Mouse (Mus musculus) liver, embryonic 11.5 days (tissue): ENCODE data around the gene E130218I03Rik. TPM values are rescaled to one million over a fixed set of nuclear protein-coding genes. Genes with fewer than 3 reads are reported as not detected.
A peak's percentile ranks its signal among the peaks of the same experiment; 100 is the strongest.

Source experiments
- ATAC-seq: fragments of 200-750 bp; cut with Nextera tagmentation; replicated peaks from 2 replicates; pipeline ENCODE4 v1.8.0; 2017; ENCODE audit warnings: moderate number of reproducible peaks, mild to moderate bottlenecking, moderate TSS enrichment, moderate library complexity; ENCODE audit not compliant: low FRiP score
- DNase-seq: peaks from one replicate; pipeline ENCODE4 v3.0.0-alpha.2; 2017; ENCODE audit warnings: low spot score
- H3K27ac ChIP-seq: fragments of 300-500 bp; sonication (generic); 2 replicates; pipeline ENCODE4 v1.5.1; 2014; ENCODE audit warnings: mild to moderate bottlenecking, low read depth, low read length, control low read depth
- H3K27me3 ChIP-seq: fragments of 300-500 bp; sonication (generic); replicated peaks from 2 replicates; pipeline ENCODE4 v1.6.1; 2014; ENCODE audit warnings: low read length, mixed read lengths; ENCODE audit not compliant: control insufficient read depth, insufficient read depth
- H3K36me3 ChIP-seq: fragments of 300-500 bp; sonication (generic); 2 replicates; pipeline ENCODE4 v1.6.1; 2014; ENCODE audit warnings: mild to moderate bottlenecking, low read length, moderate library complexity, mixed read lengths; ENCODE audit not compliant: control insufficient read depth, insufficient read depth
- H3K4me1 ChIP-seq: fragments of 300-500 bp; sonication (generic); replicated peaks from 2 replicates; pipeline ENCODE4 v1.6.1; 2014; ENCODE audit warnings: low read length, mixed read lengths; ENCODE audit not compliant: control insufficient read depth, insufficient read depth
- H3K4me2 ChIP-seq: fragments of 300-500 bp; sonication (generic); 2 replicates; pipeline ENCODE4 v1.6.1; 2014; ENCODE audit warnings: mild to moderate bottlenecking, control low read depth, moderate library complexity
- H3K4me3 ChIP-seq: fragments of 300-500 bp; sonication (generic); 2 replicates; pipeline ENCODE4 v1.5.1; 2014; ENCODE audit warnings: low read depth, low read length, control low read depth
- H3K9ac ChIP-seq: fragments of 300-500 bp; sonication (generic); 2 replicates; pipeline ENCODE4 v1.6.1; 2014; ENCODE audit warnings: low read depth, low read length, control low read depth
- H3K9me3 ChIP-seq: fragments of 300-500 bp; sonication (generic); 2 replicates; pipeline ENCODE4 v1.6.1; 2016; ENCODE audit warnings: low read length, inconsistent platforms, mixed read lengths; ENCODE audit not compliant: control insufficient read depth
- WGBS: fragments of 180-500 bp; shearing (Covaris S2); extraction: QIAGEN DNeasy Blood & Tissue Kit; methylation state at CpG from one replicate; pipeline ENCODE4 v1.1.7; 2014; 5-methylcytosine and 5-hydroxymethylcytosine counted together
- polyA plus RNA-seq: library from polyadenylated mRNA; unstranded; fragments of >200 nt; fragmentation: Nextera tagmentation; extraction: Ambion mirVana; gene quantifications from 2 replicates; pipeline ENCODE4 v1.2.1, GENCODE M21; 2014

E130218I03Rik gene
- polyA plus RNA-seq, 1 experiment from 2014 or later, result 0.52 TPM

GRCm38 (mm10) chr4:134271979-134272378 lies 28.5 kb downstream of the E130218I03Rik start:
- Histone ChIP-seq H3K4me3 (no peak overlapping the region), H3K27ac (no peak overlapping the region), H3K9ac (no peak overlapping the region), H3K4me1 (peaks cover 11% of the 10 kb centered on the region), H3K9me3 (no peaks in the 10 kb centered on the region), H3K4me2 (no peak overlapping the region), H3K36me3 (0 out of 2 replicates have a peak, but pooled peaks cover 2% of the 10 kb centered on the region), H3K27me3 (no peaks in the 10 kb centered on the region)
- 77% methylated on average over 7 of the region's 7 CpGs for WGBS
- ATAC-seq (no peak), DNase-seq (no peak)

DNA sequence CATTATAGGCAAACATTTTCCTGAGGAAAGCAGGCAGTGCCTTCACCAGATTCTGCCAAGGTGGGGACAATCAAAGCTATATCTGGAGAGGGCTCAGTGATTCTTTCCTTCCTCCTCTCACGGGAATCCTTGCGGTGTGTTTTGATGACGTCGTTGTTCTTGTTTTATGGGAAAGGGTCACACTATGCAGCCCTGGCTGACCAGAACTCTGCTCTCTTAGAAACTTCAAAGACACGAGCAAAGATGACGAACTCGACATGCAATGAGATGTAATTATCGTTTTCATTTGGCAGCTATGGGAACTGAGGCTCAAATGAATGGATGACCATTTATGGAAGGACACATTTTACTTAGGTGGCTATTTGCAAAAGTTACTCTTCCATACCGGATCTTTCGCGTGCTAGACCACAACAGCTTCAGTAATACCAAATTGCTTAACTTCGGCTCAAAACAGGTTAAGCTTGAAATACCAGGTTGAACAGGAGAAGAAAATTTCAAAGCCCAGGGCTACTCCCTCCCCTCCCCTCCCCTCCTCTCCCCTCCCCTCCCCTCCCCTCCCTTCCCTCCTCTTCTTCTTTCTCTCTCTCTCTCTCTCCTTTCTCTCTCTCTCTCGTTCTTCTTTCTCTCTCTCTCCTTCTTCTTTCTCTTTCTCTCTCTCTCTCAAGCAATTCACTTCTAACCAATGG lies 29.4 kb downstream of the E130218I03Rik start:
- ATAC-seq, result peak; percentile 56
- Histone ChIP-seq H3K9ac (peak overlapping the region; percentile 32), H3K4me2 (peak overlapping the region; percentile 59), H3K27me3 (no peaks in the 10 kb centered on the region), H3K4me3 (peak overlapping the region; percentile 36), H3K36me3 (peaks cover 7% of the 10 kb centered on the region), H3K27ac (peak overlapping the region; percentile 77; the same call in 1 of the 2 replicates), H3K4me1 (peaks cover 11% of the 10 kb centered on the region), H3K9me3 (no peaks in the 10 kb centered on the region)
- no peak for DNase-seq
- WGBS, result 17% methylated on average over 12 of the region's 13 CpGs

- peaks cover 11% of the 10 kb centered on the region for H3K4me1 ChIP-seq
- no peak for DNase-seq
- H3K4me3 ChIP-seq, result peak overlapping the region; percentile 36; the same call in 1 of the 2 replicates
- ATAC-seq, result peak; percentile 94
- H3K4me2 ChIP-seq, result peak overlapping the region; percentile 59
- H3K36me3 ChIP-seq, result peaks cover 13% of the 10 kb centered on the region
- no peaks in the 10 kb centered on the region for H3K9me3 ChIP-seq
- peak overlapping the region; percentile 49 for H3K9ac ChIP-seq
- H3K27me3 ChIP-seq, result no peaks in the 10 kb centered on the region
- 2% methylated on average over 14 of the region's 14 CpGs for WGBS
- peak overlapping the region; percentile 77 for H3K27ac ChIP-seq
Observed at GRCm38 (mm10) chr4:134273417-134274345, 30.2 kb downstream of the E130218I03Rik start.

- WGBS, result 40% methylated on average over 2 of the region's 2 CpGs
- H3K27ac ChIP-seq, result peak overlapping the region; percentile 100
- H3K36me3 ChIP-seq, result peaks cover 14% of the 10 kb centered on the region; the same call in 1 of the 2 replicates
- peaks cover 32% of the 10 kb centered on the region for H3K4me1 ChIP-seq
- no peaks in the 10 kb centered on the region for H3K9me3 ChIP-seq
- peak overlapping the region; percentile 98 for H3K4me3 ChIP-seq
- peak overlapping the region; percentile 99; the same call in 1 of the 2 replicates for H3K9ac ChIP-seq
- peak; percentile 46; the same call in 1 of the 2 replicates for ATAC-seq
- H3K27me3 ChIP-seq, result no peaks in the 10 kb centered on the region
- DNase-seq, result no peak
- H3K4me2 ChIP-seq, result peak overlapping the region; percentile 92
Observed at GRCm38 (mm10) chr4:134284942-134285341, 41.5 kb downstream of the E130218I03Rik start.

DNA sequence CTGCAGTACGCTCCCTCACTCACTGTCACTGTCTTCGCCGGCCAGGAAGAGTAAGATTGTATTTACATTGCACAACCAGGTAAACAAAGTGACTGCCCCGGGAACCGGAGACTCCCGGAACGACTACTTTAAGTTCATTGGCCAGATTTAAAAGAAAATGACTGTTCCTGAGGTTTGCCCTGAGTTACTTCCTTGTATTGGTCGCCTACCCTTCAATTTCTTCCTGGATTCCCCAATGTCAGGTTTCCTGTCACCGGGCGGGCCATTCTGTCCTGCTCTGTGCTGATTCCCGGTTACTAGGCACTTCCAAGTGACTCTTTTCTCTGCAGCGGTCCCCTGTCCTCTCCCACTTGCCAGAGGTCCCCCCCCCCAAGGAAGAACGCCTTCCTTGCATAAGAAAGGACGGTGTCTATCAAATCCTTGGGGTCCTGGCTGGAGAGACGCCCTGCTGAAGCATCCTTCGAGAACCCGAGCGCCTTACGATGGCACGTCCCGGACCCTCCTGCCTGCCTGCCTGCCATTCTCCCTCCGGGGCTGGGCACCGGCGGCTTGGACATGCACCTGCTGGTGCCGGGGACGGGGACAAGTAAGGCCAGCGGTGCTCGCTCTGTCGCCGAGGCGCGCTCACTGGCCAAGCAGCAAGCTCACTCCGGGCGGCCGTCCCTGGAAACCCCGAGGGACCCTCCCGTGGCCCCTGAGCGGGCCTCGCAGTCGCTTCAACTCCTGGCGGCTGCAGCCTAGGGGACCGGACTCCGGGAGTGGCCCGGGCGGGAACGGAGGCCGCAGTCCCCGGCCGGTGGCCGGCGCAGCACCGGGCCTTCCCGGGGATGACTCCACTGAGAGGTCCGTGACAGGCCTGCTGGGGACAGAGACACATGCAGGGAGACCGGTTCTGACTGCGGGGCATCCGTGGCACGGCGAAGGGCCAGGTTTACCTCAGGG lies 43.0 kb downstream of the E130218I03Rik start:
- H3K4me1 ChIP-seq, result peaks cover 32% of the 10 kb centered on the region
- no peaks in the 10 kb centered on the region for H3K9me3 ChIP-seq
- no peaks in the 10 kb centered on the region for H3K27me3 ChIP-seq
- H3K4me2 ChIP-seq, result peak overlapping the region; percentile 92
- peak overlapping the region; percentile 98 for H3K4me3 ChIP-seq
- peak overlapping the region; percentile 99 for H3K9ac ChIP-seq
- H3K27ac ChIP-seq, result peak overlapping the region; percentile 100
- peaks cover 12% of the 10 kb centered on the region; the same call in 1 of the 2 replicates for H3K36me3 ChIP-seq
- WGBS, result 2% methylated on average over 59 of the region's 59 CpGs
- ATAC-seq (peak; percentile 13), DNase-seq (no peak)

DNA sequence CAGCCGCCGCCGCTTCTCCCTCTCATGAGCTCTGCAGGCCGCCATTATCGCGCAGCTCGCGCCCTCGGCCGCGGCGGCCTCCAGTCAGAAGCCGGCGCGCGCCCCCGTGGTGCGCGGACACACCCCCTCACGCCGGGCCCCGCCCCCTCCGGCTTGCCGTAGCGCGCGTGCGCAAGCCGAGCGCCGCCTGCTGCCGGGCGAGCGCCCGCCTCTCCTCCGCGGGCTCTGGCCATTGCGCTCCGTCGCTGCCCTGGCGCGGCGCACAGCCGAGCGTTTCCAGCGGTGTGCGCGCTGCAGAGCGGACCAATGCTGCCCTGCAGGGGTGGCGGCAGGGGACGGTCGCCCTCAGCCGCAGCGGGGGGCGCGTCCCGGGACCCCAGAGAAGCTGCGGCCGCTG lies 43.7 kb downstream of the E130218I03Rik start:
- ATAC-seq (peak; percentile 88), DNase-seq (peak; percentile 99)
- peak overlapping the region; percentile 98 for H3K4me3 ChIP-seq
- peaks cover 32% of the 10 kb centered on the region for H3K4me1 ChIP-seq
- H3K9ac ChIP-seq, result peak overlapping the region; percentile 99
- H3K27ac ChIP-seq, result peak overlapping the region; percentile 100
- under 1% methylated on average over 52 of the region's 59 CpGs for WGBS
- no peaks in the 10 kb centered on the region for H3K27me3 ChIP-seq
- no peaks in the 10 kb centered on the region for H3K9me3 ChIP-seq
- H3K4me2 ChIP-seq, result peak overlapping the region; percentile 93
- peaks cover 6% of the 10 kb centered on the region; the same call in 1 of the 2 replicates for H3K36me3 ChIP-seq

- Histone ChIP-seq H3K27me3 (no peaks in the 10 kb centered on the region), H3K4me3 (peak within 1 kb of the TSS; percentile 98)
Observed at GRCm38 (mm10) chr4:134287575-134288025, 44.1 kb downstream of the E130218I03Rik start, which contains the start of gene Pdik1l. TSS of gene Pdik1l (minus strand) at chr4:134287895.

More at GRCm38 (mm10) chr4:134287575-134288025, 44.1 kb downstream of the E130218I03Rik start, which contains the start of gene Pdik1l:
- H3K36me3 ChIP-seq, result peaks cover 5% of the 10 kb centered on the region; the same call in 1 of the 2 replicates
- WGBS, result under 1% methylated on average over 41 of the region's 43 CpGs
- H3K27ac ChIP-seq, result peak within 1 kb of the TSS; percentile 100
- ATAC-seq (peak; percentile 77), DNase-seq (peak; percentile 84)
- peak within 1 kb of the TSS; percentile 99 for H3K9ac ChIP-seq
- H3K4me2 ChIP-seq, result peak within 1 kb of the TSS; percentile 93
- peaks cover 32% of the 10 kb centered on the region for H3K4me1 ChIP-seq
- no peaks in the 10 kb centered on the region for H3K9me3 ChIP-seq
